Mouse (Mus musculus) hindbrain, embryonic 10.5 days (tissue): ENCODE data around the gene Ganc. TPM values are rescaled to one million over a fixed set of nuclear protein-coding genes. Genes with fewer than 3 reads are reported as not detected.

Source experiments
- polyA plus RNA-seq: library from polyadenylated mRNA; unstranded; fragments of >200 nt; fragmentation: Nextera tagmentation; extraction: Ambion mirVana; gene quantifications from 2 replicates; pipeline ENCODE4 v1.2.1, GENCODE M21; 2016

Gene Ganc
- polyA plus RNA-seq, 1 experiment from 2014 or later, result 8.2 TPM

Other genes starting within 250 kb of the Ganc start
- gene Ehd4, start 249.3 kb upstream of the Ganc start, polyA plus RNA-seq, result 24.8 and 26.5 TPM in 2 replicates
- gene Pla2g4e, start 158.6 kb upstream of the Ganc start, polyA plus RNA-seq, result 0.21 TPM in 1 of 2 replicates, not detected in the other
- gene Pla2g4d, start 114.7 kb upstream of the Ganc start, polyA plus RNA-seq, result 0.04 TPM in 1 of 2 replicates, not detected in the other
- not detected in 2 replicates for gene Pla2g4f, start 89.7 kb upstream of the Ganc start, polyA plus RNA-seq
- gene Vps39, start 50.8 kb upstream of the Ganc start, polyA plus RNA-seq, result 27.1 and 36.0 TPM in 2 replicates
- gene Tmem87a, start 217 bp downstream of the Ganc start, polyA plus RNA-seq, result 4.9 and 5.2 TPM in 2 replicates
- 1.6 and 2.6 TPM in 2 replicates for gene Capn3, start 52.1 kb downstream of the Ganc start, polyA plus RNA-seq
- gene Zfp106, start 159.9 kb downstream of the Ganc start, polyA plus RNA-seq, result 54.8 and 75.2 TPM in 2 replicates
- 42.0 and 53.4 TPM in 2 replicates for gene Snap23, start 163.8 kb downstream of the Ganc start, polyA plus RNA-seq
- gene Haus2, start 205.5 kb downstream of the Ganc start, polyA plus RNA-seq, result 32.5 and 37.0 TPM in 2 replicates
- gene Lrrc57, start 205.6 kb downstream of the Ganc start, polyA plus RNA-seq, result 30.3 and 34.2 TPM in 2 replicates
- 2.8 and 3.2 TPM in 2 replicates for gene Stard9, start 225.2 kb downstream of the Ganc start, polyA plus RNA-seq